Mouse (Mus musculus) thymus, adult 2 months (tissue): ENCODE results near the gene Arnt. TPM values are rescaled to one million over a fixed set of nuclear protein-coding genes. Genes with fewer than 3 reads are reported as not detected.

Source experiments
- DNase-seq: peaks from one replicate; pipeline ENCODE4 v3.0.0; 2021
- H3K27ac ChIP-seq: fragments of 200-500 bp; 2 replicates; pipeline ENCODE4 v1.5.1; 2012; ENCODE audit warnings: low read length, control low read depth; ENCODE audit not compliant: control insufficient read depth, insufficient read depth
- H3K27me3 ChIP-seq: fragments of 200-500 bp; 2 replicates; pipeline ENCODE4 v1.6.1; 2012; ENCODE audit warnings: mild to moderate bottlenecking, low read length, moderate library complexity, mixed read lengths; ENCODE audit not compliant: control insufficient read depth, insufficient read depth
- H3K36me3 ChIP-seq: fragments of 200-500 bp; 2 replicates; pipeline ENCODE4 v1.6.1; 2012; ENCODE audit warnings: mild to moderate bottlenecking, low read length, moderate library complexity; ENCODE audit not compliant: control insufficient read depth, insufficient read depth
- H3K4me1 ChIP-seq: fragments of 200-500 bp; replicated peaks from 2 replicates; pipeline ENCODE4 v1.6.1; 2012; ENCODE audit warnings: low read length; ENCODE audit not compliant: control insufficient read depth, insufficient read depth
- H3K4me3 ChIP-seq: fragments of 200-500 bp; 2 replicates; pipeline ENCODE4 v1.5.1; 2012; ENCODE audit warnings: mild to moderate bottlenecking, low read length, control low read depth, moderate library complexity; ENCODE audit not compliant: control insufficient read depth, insufficient read depth
- CTCF ChIP-seq: fragments of 200-500 bp; IDR thresholded peaks from 2 replicates; pipeline ENCODE4 v1.5.1; 2012; ENCODE audit warnings: mild to moderate bottlenecking, control low read depth, low read length, moderate library complexity, borderline replicate concordance; ENCODE audit not compliant: control insufficient read depth, poor library complexity, insufficient read depth; ENCODE audit errors: extremely low read depth
- POLR2A ChIP-seq: fragments of 200-500 bp; IDR thresholded peaks from 2 replicates; pipeline ENCODE4 v1.6.1; 2012; ENCODE audit warnings: mild to moderate bottlenecking, low read length, control low read depth, moderate library complexity; ENCODE audit not compliant: control insufficient read depth, poor library complexity, insufficient read depth; ENCODE audit errors: extremely low read depth
- WGBS: fragments of 180-500 bp; shearing (Covaris S2); methylation state at CpG from one replicate; pipeline ENCODE4 v1.1.7; 2018; 5-methylcytosine and 5-hydroxymethylcytosine counted together
- polyA plus RNA-seq: library from polyadenylated mRNA; depleted of rRNA; stranded (reverse); fragments of >200 nt; gene quantifications from 2 replicates; pipeline ENCODE4 v1.2.3, GENCODE M21; 2012

The Arnt gene
- polyA plus RNA-seq, 1 experiment = 40.5 TPM

DNA sequence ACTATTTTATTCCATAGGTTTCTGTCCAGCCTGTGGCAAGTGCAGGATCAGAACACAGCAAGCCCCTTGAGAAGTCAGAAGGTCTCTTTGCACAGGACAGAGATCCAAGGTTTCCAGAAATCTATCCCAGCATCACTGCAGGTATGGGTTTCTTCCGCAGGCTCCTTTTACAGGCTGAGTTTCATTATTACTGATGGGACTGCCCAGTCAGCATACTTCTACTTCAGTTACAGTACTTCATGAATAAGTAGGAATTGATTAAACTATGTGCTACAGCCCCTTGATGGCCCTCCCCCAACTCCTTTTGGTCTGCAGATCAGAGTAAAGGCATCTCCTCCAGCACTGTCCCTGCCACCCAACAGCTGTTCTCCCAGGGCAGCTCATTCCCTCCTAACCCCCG is 56.0 kb downstream of the Arnt start:
- H3K27ac ChIP-seq = no peak overlapping the region
- H3K36me3 ChIP-seq = peaks cover 62% of the 10 kb centered on the region
- H3K4me3 ChIP-seq = no peak overlapping the region
- WGBS = 99% methylated on average over 2 of the region's 2 CpGs
- no peaks in the 10 kb centered on the region for H3K4me1 ChIP-seq
- TF ChIP-seq POLR2A = no peak
- no peak for TF ChIP-seq CTCF
- no peak for DNase-seq
- no peaks in the 10 kb centered on the region for H3K27me3 ChIP-seq

- Histone ChIP-seq H3K27me3 (no peaks in the 10 kb centered on the region), H3K4me3 (no peak overlapping the region), H3K36me3 (peaks cover 57% of the 10 kb centered on the region), H3K4me1 (no peaks in the 10 kb centered on the region), H3K27ac (no peak overlapping the region)
- DNase-seq = peak; percentile 39
- no peak for TF ChIP-seq CTCF
- TF ChIP-seq POLR2A = no peak
- WGBS = 65% methylated on average over 6 of the region's 6 CpGs
Measured at GRCm38 (mm10) chr3:95494342-95494741, 60.2 kb downstream of the Arnt start.

- no peak for TF ChIP-seq POLR2A
- no peak overlapping the region for H3K4me3 ChIP-seq
- no peak overlapping the region for H3K27ac ChIP-seq
- 95% methylated on average over 2 of the region's 2 CpGs for WGBS
- peaks cover 26% of the 10 kb centered on the region for H3K36me3 ChIP-seq
- no peaks in the 10 kb centered on the region for H3K27me3 ChIP-seq
- DNase-seq = no peak
- H3K4me1 ChIP-seq = no peaks in the 10 kb centered on the region
Measured at GRCm38 (mm10) chr3:95498229-95498628, 64.0 kb downstream of the Arnt start.

GRCm38 (mm10) chr3:95499024-95499423 is 64.8 kb downstream of the Arnt start, which contains the start of gene Ctsk:
Ctsk (plus strand) TSS chr3:95499256.
- Histone ChIP-seq H3K36me3 (peaks cover 19% of the 10 kb centered on the region), H3K4me3 (no peak within 1 kb of the TSS), H3K27ac (no peak within 1 kb of the TSS), H3K27me3 (no peaks in the 10 kb centered on the region), H3K4me1 (no peaks in the 10 kb centered on the region)
- TF ChIP-seq CTCF = no peak
- TF ChIP-seq POLR2A = no peak
- WGBS = 96% methylated on average over 7 of the region's 7 CpGs
- DNase-seq = no peak

GRCm38 (mm10) chr3:95499496-95500140 is 65.4 kb downstream of the Arnt start:
- no peak overlapping the region for H3K27ac ChIP-seq
- 86% methylated on average over 10 of the region's 10 CpGs for WGBS
- no peaks in the 10 kb centered on the region for H3K27me3 ChIP-seq
- no peak for DNase-seq
- H3K4me1 ChIP-seq = no peaks in the 10 kb centered on the region
- peaks cover 13% of the 10 kb centered on the region for H3K36me3 ChIP-seq
- TF ChIP-seq CTCF = no peak
- no peak for TF ChIP-seq POLR2A
- no peak overlapping the region for H3K4me3 ChIP-seq

GRCm38 (mm10) chr3:95502312-95502711 is 68.1 kb downstream of the Arnt start:
- no peaks in the 10 kb centered on the region for H3K27me3 ChIP-seq
- H3K27ac ChIP-seq = no peak overlapping the region
- no peak overlapping the region for H3K4me3 ChIP-seq
- TF ChIP-seq CTCF = no peak
- TF ChIP-seq POLR2A = no peak
- no peaks in the 10 kb centered on the region for H3K4me1 ChIP-seq
- no peak for DNase-seq
- no peaks in the 10 kb centered on the region for H3K36me3 ChIP-seq
- 72% methylated on average over 2 of the region's 2 CpGs for WGBS

GRCm38 (mm10) chr3:95509348-95509747 is 75.2 kb downstream of the Arnt start:
- Histone ChIP-seq H3K27ac (no peak overlapping the region), H3K27me3 (no peaks in the 10 kb centered on the region), H3K4me1 (peaks cover 5% of the 10 kb centered on the region; the same call in 1 of the 2 replicates), H3K36me3 (no peaks in the 10 kb centered on the region), H3K4me3 (no peak overlapping the region)
- no peak for DNase-seq
- TF ChIP-seq POLR2A (no peak), CTCF (no peak)
- WGBS = 64% methylated on average over 6 of the region's 6 CpGs
